Mouse (Mus musculus): ENCODE data around the gene Mylk4. TPM values are rescaled to one million over a fixed set of nuclear protein-coding genes. Genes with fewer than 3 reads are reported as not detected.

Mylk4 gene
- polyA plus RNA-seq, 1 experiment: not detected

GRCm38 (mm10) chr13:32752066-32752657 is 31.6 kb downstream of the Mylk4 start:
- Histone ChIP-seq H3K4me3 (replicated peaks) (no peak overlapping the region), H3K9me3 (ENCODE audit: control insufficient read depth, low read length) (no peaks in the 10 kb centered on the region), H3K4me1 (ENCODE audit: control insufficient read depth) (no peaks in the 10 kb centered on the region), H3K36me3 (ENCODE audit: control insufficient read depth) (no peaks in the 10 kb centered on the region), H3K27me3 (ENCODE audit: control insufficient read depth) (no peaks in the 10 kb centered on the region)
- TF ChIP-seq TAL1 (IDR thresholded peaks at IDR 0.05; ENCODE audit: low read length) (no peak), GATA1 (IDR thresholded peaks at IDR 0.05; ENCODE audit: low read length) (no peak)

- Histone ChIP-seq H3K9me3 (ENCODE audit: control insufficient read depth, low read length) (no peaks in the 10 kb centered on the region), H3K27me3 (ENCODE audit: control insufficient read depth) (no peaks in the 10 kb centered on the region), H3K4me1 (ENCODE audit: control insufficient read depth) (no peaks in the 10 kb centered on the region), H3K36me3 (ENCODE audit: control insufficient read depth) (no peaks in the 10 kb centered on the region), H3K4me3 (replicated peaks) (no peak overlapping the region)
- TF ChIP-seq TAL1 (IDR thresholded peaks at IDR 0.05; ENCODE audit: low read length) (no peak), GATA1 (IDR thresholded peaks at IDR 0.05; ENCODE audit: low read length) (no peak)
These were observed 33.2 kb downstream of the Mylk4 start for GRCm38 (mm10) chr13:32750507-32750906.

GRCm38 (mm10) chr13:32748421-32748820 is 35.3 kb downstream of the Mylk4 start:
- H3K4me3 ChIP-seq (replicated peaks): no peak overlapping the region
- no peaks in the 10 kb centered on the region for H3K9me3 ChIP-seq (ENCODE audit: control insufficient read depth, low read length)
- TF ChIP-seq TAL1 (IDR thresholded peaks at IDR 0.05; ENCODE audit: low read length): no peak
- no peak for TF ChIP-seq GATA1 (IDR thresholded peaks at IDR 0.05; ENCODE audit: low read length)
- H3K36me3 ChIP-seq (ENCODE audit: control insufficient read depth): no peaks in the 10 kb centered on the region
- no peaks in the 10 kb centered on the region for H3K4me1 ChIP-seq (ENCODE audit: control insufficient read depth)
- H3K27me3 ChIP-seq (ENCODE audit: control insufficient read depth): no peaks in the 10 kb centered on the region

- H3K4me3 ChIP-seq (replicated peaks): no peak overlapping the region
- H3K9me3 ChIP-seq (ENCODE audit: control insufficient read depth, low read length): no peaks in the 10 kb centered on the region
- TF ChIP-seq GATA1 (IDR thresholded peaks at IDR 0.05; ENCODE audit: low read length) (no peak), TAL1 (IDR thresholded peaks at IDR 0.05; ENCODE audit: low read length) (no peak)
- H3K27me3 ChIP-seq (ENCODE audit: control insufficient read depth): no peaks in the 10 kb centered on the region
- no peaks in the 10 kb centered on the region for H3K4me1 ChIP-seq (ENCODE audit: control insufficient read depth)
- no peaks in the 10 kb centered on the region for H3K36me3 ChIP-seq (ENCODE audit: control insufficient read depth)
These were observed 42.6 kb downstream of the Mylk4 start for GRCm38 (mm10) chr13:32741161-32741560.

GRCm38 (mm10) chr13:32731283-32731682 is 52.5 kb downstream of the Mylk4 start:
- H3K36me3 ChIP-seq (ENCODE audit: control insufficient read depth): no peaks in the 10 kb centered on the region
- TF ChIP-seq GATA1 (IDR thresholded peaks at IDR 0.05; ENCODE audit: low read length): no peak
- no peak for TF ChIP-seq TAL1 (IDR thresholded peaks at IDR 0.05; ENCODE audit: low read length)
- no peaks in the 10 kb centered on the region for H3K9me3 ChIP-seq (ENCODE audit: control insufficient read depth, low read length)
- no peaks in the 10 kb centered on the region for H3K27me3 ChIP-seq (ENCODE audit: control insufficient read depth)
- no peak overlapping the region for H3K4me3 ChIP-seq (replicated peaks)
- H3K4me1 ChIP-seq (ENCODE audit: control insufficient read depth): no peaks in the 10 kb centered on the region

GRCm38 (mm10) chr13:32724606-32725005 is 59.1 kb downstream of the Mylk4 start:
- Histone ChIP-seq H3K9me3 (ENCODE audit: control insufficient read depth, low read length) (no peaks in the 10 kb centered on the region), H3K27me3 (ENCODE audit: control insufficient read depth) (no peaks in the 10 kb centered on the region), H3K4me3 (replicated peaks) (no peak overlapping the region), H3K4me1 (ENCODE audit: control insufficient read depth) (no peaks in the 10 kb centered on the region), H3K36me3 (ENCODE audit: control insufficient read depth) (no peaks in the 10 kb centered on the region)
- TF ChIP-seq GATA1 (IDR thresholded peaks at IDR 0.05; ENCODE audit: low read length): no peak
- no peak for TF ChIP-seq TAL1 (IDR thresholded peaks at IDR 0.05; ENCODE audit: low read length)

GRCm38 (mm10) chr13:32721717-32722116 is 62.0 kb downstream of the Mylk4 start:
- no peak overlapping the region for H3K4me3 ChIP-seq (replicated peaks)
- no peaks in the 10 kb centered on the region for H3K27me3 ChIP-seq (ENCODE audit: control insufficient read depth)
- no peaks in the 10 kb centered on the region for H3K4me1 ChIP-seq (ENCODE audit: control insufficient read depth)
- H3K9me3 ChIP-seq (ENCODE audit: control insufficient read depth, low read length): no peaks in the 10 kb centered on the region
- no peaks in the 10 kb centered on the region for H3K36me3 ChIP-seq (ENCODE audit: control insufficient read depth)
- TF ChIP-seq GATA1 (IDR thresholded peaks at IDR 0.05; ENCODE audit: low read length) (no peak), TAL1 (IDR thresholded peaks at IDR 0.05; ENCODE audit: low read length) (no peak)

- H3K4me3 ChIP-seq (replicated peaks): no peak overlapping the region
- H3K36me3 ChIP-seq (ENCODE audit: control insufficient read depth): no peaks in the 10 kb centered on the region
- no peaks in the 10 kb centered on the region for H3K9me3 ChIP-seq (ENCODE audit: control insufficient read depth, low read length)
- TF ChIP-seq GATA1 (IDR thresholded peaks at IDR 0.05; ENCODE audit: low read length): no peak
- no peak for TF ChIP-seq TAL1 (IDR thresholded peaks at IDR 0.05; ENCODE audit: low read length)
- no peaks in the 10 kb centered on the region for H3K27me3 ChIP-seq (ENCODE audit: control insufficient read depth)
- no peaks in the 10 kb centered on the region for H3K4me1 ChIP-seq (ENCODE audit: control insufficient read depth)
These were observed 64.5 kb downstream of the Mylk4 start for GRCm38 (mm10) chr13:32719284-32719683.

- H3K36me3 ChIP-seq (ENCODE audit: control insufficient read depth): no peaks in the 10 kb centered on the region
- TF ChIP-seq TAL1 (IDR thresholded peaks at IDR 0.05; ENCODE audit: low read length) (no peak), GATA1 (IDR thresholded peaks at IDR 0.05; ENCODE audit: low read length) (no peak)
- no peaks in the 10 kb centered on the region for H3K9me3 ChIP-seq (ENCODE audit: control insufficient read depth, low read length)
- H3K4me3 ChIP-seq (replicated peaks): no peak overlapping the region
- no peaks in the 10 kb centered on the region for H3K27me3 ChIP-seq (ENCODE audit: control insufficient read depth)
- no peaks in the 10 kb centered on the region for H3K4me1 ChIP-seq (ENCODE audit: control insufficient read depth)
These were observed 66.0 kb downstream of the Mylk4 start for GRCm38 (mm10) chr13:32717709-32718108.

- no peaks in the 10 kb centered on the region for H3K9me3 ChIP-seq (ENCODE audit: control insufficient read depth, low read length)
- no peaks in the 10 kb centered on the region for H3K36me3 ChIP-seq (ENCODE audit: control insufficient read depth)
- TF ChIP-seq GATA1 (IDR thresholded peaks at IDR 0.05; ENCODE audit: low read length): no peak
- no peak for TF ChIP-seq TAL1 (IDR thresholded peaks at IDR 0.05; ENCODE audit: low read length)
- H3K27me3 ChIP-seq (ENCODE audit: control insufficient read depth): no peaks in the 10 kb centered on the region
- no peak overlapping the region for H3K4me3 ChIP-seq (replicated peaks)
- no peaks in the 10 kb centered on the region for H3K4me1 ChIP-seq (ENCODE audit: control insufficient read depth)
These were observed 71.2 kb downstream of the Mylk4 start for GRCm38 (mm10) chr13:32712568-32712967.
